Mouse (Mus musculus) brain, adult 10 weeks (tissue): ENCODE results near the gene Pigo. TPM values are rescaled to one million over a fixed set of nuclear protein-coding genes. Genes with fewer than 3 reads are reported as not detected.

Experiments
- polyA plus RNA-seq: library from polyadenylated mRNA; stranded (reverse); fragments of 350-450 nt; fragmentation: Illumina TruSeq; extraction: RNeasy Lipid Tissue Mini Kit (QIAGEN cat#74804); gene quantifications from one replicate; pipeline ENCODE4 v1.2.3, GENCODE M21; 2015; ENCODE audit warnings: low read depth, low replicate concordance

The Pigo gene
- 15.2 TPM for polyA plus RNA-seq

GRCm38 (mm10) chr4:43025084-43025960 lies at the start of gene Pigo:
Gene Pigo, minus strand, starts transcription at chr4:43025819.

GRCm38 (mm10) chr4:43058753-43059654 lies 33.4 kb upstream of the Pigo start, which contains the start of gene Unc13b:
Gene Unc13b, plus strand, starts transcription at chr4:43058953.

GRCm38 (mm10) chr4:43045659-43046302 lies 20.2 kb upstream of the Pigo start, which contains the start of gene Fam214b:
Gene Fam214b, minus strand, starts transcription at chr4:43046220.

DNA sequence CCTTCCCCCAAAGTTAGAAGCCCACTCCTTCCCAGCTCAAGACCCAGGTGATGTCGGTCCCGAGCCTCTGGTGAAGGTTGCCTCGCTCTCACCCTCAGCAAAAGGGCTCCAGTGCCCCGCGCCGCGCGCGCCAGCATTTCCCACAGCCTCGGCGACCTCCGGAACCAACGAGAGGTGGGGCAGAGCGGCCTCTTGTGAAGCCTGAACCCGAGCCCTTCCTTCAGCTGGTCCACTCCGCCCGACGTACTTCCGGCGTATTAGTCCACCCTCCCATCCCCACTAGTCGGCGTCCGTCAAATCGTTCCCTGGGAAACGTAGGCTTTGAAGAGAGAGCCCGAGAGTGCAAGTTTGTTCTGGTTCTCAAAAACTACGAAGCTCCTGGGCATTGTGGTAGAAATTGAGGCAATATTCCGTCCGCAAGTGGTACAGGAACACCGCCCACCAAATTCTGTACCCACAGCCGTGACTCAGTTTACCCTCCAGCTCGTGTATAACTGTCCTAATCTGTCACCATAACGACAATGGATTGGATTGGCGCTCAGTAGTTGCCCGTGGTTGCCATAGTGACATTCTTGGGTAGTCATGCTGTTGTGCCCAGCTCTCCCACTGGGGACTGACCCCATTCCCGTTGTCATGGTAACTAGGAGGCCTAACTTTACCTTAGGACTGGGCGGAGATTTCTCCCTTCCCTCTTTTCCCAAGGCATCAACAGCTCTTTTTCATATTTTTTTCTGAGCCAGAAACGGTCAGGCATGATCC lies 5.8 kb upstream of the Pigo start, which contains the start of gene Stoml2:
Gene Stoml2, minus strand, starts transcription at position 474 of the 759 bp plus-strand sequence.

DNA sequence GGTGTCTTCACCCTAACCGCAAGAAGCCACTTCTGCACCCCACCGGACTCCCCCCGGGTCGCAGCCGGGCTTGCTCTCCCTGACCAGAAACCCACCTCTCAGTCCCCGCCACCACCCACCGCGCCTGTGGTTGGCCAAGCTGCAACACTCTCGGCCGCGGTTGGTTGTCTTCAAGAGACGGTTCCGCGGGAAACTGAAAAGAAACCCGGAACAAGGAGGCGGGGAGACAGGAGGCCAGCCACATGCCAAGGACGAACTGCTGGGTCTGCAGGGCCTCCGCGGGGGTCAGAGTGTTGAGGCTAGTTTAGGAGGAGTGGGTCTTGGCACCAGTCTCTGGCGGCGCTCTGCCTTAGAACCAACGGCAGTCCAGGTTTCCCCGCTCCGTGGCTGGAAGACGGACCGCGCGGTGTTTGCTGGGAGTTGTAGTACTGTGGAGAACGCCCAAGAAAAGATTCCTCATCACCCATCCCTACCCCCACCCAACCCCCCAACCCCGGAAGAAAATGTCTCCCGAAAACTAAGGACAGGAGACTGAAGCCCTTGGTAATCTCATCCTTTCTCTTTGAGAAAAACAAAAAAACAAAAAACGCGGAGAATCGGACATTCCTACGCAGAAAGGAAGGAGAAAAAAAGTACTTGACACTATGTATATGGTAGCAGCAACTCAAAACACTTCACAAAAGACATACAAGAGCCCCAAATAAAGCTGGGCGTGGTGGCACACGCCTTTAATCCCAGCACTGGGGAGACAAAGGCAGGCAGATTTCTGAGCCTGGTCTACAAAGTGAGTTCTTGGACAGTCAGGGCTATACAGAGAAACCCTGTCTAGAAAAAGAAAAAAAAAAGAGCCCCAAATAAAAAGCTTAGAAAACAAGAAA lies 15.2 kb downstream of the Pigo start, which contains the start of gene Fancg:
Gene Fancg, minus strand, starts transcription at position 346 of the 878 bp plus-strand sequence.

GRCm38 (mm10) chr4:43000141-43000986 lies 25.3 kb downstream of the Pigo start, which contains the start of gene Vcp:
Gene Vcp, minus strand, starts transcription at chr4:43000507.

DNA sequence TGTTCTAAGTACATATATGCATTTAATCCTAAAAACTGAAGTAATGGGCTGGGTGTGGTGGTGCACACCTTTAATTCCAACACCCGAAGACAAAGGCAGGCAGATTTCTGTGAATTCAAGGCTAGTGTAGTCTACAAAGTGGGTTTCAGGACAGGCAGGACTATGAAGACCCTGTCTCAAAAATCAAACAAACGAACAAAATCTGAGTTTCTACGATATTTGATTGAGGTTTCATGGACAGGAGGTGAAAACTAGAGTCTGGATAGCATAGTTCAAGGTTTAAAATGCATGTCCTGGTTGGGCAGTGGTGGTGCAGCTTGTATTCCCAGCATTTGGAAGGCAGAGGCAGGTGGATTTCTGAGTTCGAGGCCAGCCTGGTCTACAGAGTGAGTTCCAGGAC lies 56.3 kb downstream of the Pigo start, which contains the start of gene 1700022I11Rik:
Gene 1700022I11Rik, plus strand, starts transcription at position 301 of the 400 bp plus-strand sequence.

Other genes starting within 250 kb of the Pigo start
- gene Fam205a1, start 171.9 kb downstream of the Pigo start, polyA plus RNA-seq = 0.18 TPM
- 0.76 TPM for gene Gm12394, start 169.0 kb downstream of the Pigo start, polyA plus RNA-seq
- not detected for gene Fam205c, start 151.6 kb downstream of the Pigo start, polyA plus RNA-seq
- gene Phf24, start 109.2 kb downstream of the Pigo start, polyA plus RNA-seq = 194 TPM
- 155 TPM for gene Dnajb5, start 76.0 kb downstream of the Pigo start, polyA plus RNA-seq
- gene 1700022I11Rik, start 56.2 kb downstream of the Pigo start, polyA plus RNA-seq = not detected
- 202 TPM for gene Vcp, start 25.3 kb downstream of the Pigo start, polyA plus RNA-seq
- 12.4 TPM for gene Fancg, start 15.3 kb downstream of the Pigo start, polyA plus RNA-seq
- 139 TPM for gene Stoml2, start 5.9 kb upstream of the Pigo start, polyA plus RNA-seq
- gene Fam214b, start 20.4 kb upstream of the Pigo start, polyA plus RNA-seq = 25.3 TPM
- gene Unc13b, start 33.1 kb upstream of the Pigo start, polyA plus RNA-seq = 29.6 TPM
- gene Atp8b5, start 241.3 kb upstream of the Pigo start, polyA plus RNA-seq = 0.80 TPM